Mouse (Mus musculus): ENCODE data around the gene Bloc1s2.

The Bloc1s2 gene

DNA sequence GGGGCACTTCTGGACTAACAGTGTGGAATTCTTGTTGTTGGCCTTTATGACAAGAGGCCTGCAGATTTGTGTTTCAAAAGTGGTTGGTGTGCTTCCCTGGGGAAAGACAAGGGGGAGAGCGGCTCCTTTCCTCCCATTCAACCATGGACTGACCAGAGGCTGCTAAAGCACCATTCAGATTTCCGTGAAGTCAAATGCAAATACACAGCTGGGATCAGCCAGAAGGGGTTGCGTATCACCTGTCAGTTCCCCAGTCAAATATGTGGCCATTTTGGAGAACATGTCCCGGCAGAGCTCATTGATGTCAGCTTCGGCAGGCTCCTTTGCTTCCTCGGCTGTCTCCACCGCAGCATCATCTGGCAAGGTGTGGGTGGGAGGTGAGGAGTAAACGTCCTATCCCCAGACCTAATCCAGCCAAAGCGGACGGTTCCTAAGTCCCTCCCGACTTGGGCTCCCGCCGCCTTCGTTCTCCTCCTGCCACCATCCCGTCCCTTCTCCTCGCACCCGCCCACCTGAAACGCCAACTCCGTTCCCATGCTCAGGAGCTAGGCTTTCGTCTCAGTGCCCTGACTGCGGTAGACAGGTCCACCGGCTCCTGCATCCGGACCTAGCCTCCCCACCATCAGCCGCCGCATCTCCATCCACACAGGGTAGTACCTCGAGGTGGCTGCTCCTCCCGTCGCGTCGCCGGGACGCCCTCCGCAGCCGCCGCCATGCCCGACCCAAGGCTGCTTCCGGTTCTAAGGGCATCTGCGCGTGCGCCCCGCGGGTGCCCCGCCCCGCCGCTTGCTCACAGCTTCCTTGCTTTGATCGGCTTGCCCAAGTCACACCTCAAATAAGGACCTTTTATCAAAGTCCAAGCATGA lies at the start of gene Bloc1s2:
Gene Bloc1s2, minus strand, starts transcription at position 745 of the 866 bp plus-strand sequence.
- DNase-seq (ENCODE audit: low spot score) = peak; percentile 88

DNA sequence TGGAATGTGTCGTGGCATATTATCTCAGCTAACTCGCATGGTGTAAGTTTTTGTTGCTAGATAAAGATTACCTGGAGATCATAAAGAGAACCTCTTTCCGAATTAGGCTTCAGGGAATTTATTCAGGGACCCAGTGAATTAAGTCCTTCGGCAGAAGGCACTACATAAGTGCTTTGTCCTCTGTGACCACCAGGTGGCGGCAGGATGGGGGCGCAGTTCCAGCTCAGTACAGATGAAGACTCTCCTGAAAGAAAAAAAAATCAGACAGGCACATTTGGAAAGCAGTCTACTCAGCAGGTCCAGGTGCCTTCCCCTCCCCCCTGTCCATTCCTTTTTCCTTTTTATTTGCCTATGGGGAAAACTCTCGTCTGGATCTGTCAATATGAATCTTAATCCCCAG lies 48.9 kb upstream of the Bloc1s2 start:
- DNase-seq (ENCODE audit: low spot score) = peak; percentile 63

DNA sequence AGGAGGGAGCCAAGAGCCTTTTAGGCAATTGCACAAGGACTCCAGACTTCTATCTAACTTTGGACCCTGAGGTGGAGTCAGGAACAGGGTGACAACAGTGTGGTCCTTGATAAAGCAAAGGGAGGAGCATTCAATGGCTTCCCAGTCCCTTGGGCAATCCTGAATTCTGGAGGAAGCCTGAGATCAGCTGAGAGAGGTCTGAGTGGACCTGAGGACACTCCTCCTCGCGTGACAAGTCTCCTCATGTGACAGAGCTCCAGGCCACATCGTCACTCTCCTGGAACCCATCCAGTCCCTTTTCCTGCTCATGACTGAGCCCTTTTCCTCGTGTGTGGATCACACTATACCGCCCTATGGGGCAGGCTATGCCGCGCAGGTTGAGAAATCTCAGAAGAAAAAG lies 47.7 kb upstream of the Bloc1s2 start:
- no peak for DNase-seq (ENCODE audit: low spot score)

DNA sequence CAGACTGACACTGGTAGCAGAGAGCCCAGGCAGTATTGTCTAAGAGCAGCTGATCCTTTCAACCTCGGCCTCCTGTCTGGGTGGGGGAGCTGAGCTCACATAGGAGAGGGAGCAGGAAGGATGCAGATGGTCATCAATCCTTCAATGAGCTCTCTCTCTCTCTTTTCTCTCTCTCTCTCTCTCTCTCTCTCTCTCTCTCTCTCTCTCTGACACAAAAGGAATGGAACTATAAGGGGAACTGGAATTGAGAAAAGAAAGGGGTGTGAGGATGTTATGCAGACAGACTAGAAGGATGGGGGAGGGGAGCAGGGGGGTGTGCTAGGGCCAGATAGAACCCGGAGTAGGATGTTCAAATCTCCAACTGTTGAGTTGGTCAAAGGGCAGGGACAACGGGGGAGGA lies 46.1 kb upstream of the Bloc1s2 start, which contains the start of gene Pkd2l1:
Gene Pkd2l1, minus strand, starts transcription at position 101 of the 400 bp plus-strand sequence.
- DNase-seq (ENCODE audit: low spot score) = no peak

DNA sequence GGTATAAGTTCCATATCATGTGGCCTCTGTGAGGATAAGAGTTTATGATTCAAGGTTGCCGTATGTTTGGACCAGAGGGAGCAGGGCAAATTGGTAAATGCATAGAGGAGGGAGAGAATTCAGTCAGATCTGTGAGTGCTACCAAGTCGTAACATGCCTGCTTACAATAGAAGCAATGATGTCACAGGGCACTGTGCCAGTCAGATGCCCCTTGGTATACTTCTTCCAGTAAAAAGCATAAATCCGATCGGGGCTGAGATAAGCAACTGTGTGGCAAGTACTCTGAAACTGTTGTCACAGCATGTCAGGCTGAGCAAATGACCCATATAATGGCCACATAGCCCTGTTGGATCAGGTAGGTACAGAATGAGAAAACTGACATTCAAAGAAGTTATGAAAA lies 42.8 kb upstream of the Bloc1s2 start:
- DNase-seq (ENCODE audit: low spot score) = no peak

DNA sequence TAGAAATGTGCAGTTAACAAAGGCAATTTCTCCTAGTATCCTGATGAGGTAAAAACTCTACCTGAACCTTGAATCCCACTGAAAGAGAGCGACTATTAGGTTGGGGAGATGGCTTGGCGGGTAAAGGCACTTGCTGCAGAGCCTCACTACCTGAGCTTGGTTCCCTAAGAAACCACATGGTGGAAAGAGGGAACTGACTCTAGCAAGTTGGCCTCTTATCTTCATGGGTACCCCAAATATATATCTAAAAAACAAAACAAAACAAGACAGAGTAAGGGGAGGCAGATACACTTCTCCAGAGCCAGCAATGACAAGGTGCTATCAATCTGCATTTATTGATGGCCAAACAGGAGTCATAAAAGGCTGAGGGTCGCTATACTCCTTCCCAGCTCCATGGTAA lies 37.7 kb upstream of the Bloc1s2 start:
- DNase-seq (ENCODE audit: low spot score) = no peak

DNA sequence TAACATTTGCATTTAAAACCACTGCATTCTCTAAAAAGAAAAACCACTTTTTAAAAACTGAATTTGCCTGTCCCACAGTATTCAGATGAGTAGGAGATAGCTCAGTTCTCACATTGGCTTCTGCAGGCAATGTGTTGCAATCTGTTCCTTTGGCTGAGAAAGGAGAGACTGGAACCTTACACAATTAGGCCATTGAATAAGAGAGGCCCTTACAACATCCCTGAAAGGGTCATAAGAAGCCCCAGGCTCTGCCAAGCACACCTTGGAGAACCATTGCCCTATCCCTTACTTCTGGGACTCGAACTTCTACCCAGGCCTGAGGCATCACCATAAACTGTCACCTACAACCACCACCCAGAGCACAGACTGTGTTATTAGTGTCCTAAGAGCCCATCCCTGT lies 34.3 kb upstream of the Bloc1s2 start:
- no peak for DNase-seq (ENCODE audit: low spot score)

DNA sequence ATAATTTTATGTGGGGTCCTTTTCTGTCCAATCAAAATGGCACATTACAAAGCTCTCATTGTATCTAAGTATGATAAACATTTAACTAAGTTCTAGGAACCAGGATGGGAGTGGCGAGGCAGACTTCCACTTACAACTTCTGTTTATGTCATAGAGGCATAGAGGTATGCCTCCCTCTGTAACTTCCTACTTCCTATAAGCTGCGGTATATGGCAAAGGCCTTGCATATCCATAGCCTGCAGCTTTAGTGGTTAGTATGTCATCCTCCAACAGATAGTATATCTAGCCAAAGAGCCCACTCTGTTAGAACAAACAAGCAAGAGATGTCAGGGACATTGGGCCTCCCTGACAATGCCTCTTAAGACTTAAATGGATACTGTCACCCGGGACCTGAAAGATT lies 30.5 kb upstream of the Bloc1s2 start:
- no peak for DNase-seq (ENCODE audit: low spot score)

DNA sequence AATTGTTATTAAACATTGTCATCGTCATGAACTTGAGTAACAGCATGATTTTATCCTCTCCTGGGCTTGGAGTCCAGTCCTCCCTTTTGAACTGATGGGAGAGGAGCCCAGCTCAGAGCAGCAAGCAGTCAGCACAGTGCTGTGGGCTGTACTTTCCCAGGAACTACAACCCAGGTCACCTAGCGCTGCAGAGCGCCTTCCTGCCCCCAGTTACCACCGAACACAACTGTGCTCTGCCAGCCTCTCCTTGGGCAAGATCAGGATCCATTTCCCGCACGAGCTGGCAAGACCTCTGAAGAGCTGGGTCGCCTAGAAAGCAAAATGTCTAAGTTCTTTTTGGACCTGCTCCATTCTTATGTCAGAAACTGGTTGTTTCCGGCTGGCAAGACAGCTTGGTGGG lies 28.6 kb upstream of the Bloc1s2 start:
- DNase-seq (ENCODE audit: low spot score) = no peak

DNA sequence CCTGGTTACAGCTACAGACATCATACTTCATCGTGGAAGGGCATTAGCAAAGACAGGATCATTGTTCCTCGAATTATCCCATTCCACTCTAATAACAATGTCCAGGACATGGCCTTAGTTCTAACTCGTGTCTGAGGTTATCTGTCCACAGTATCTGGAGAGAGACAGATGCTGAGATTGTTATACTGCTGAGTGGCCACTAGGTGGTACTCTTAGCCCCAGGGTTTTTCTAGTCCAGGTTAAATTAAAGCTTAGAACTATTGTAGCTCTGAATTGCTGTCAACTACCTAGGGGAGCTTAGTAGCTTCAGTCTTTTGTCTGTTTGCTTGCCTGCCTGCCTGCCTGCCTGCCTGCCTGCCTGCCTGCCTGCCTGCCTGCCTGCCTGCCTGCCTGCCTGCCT lies 15.3 kb upstream of the Bloc1s2 start:
- DNase-seq (ENCODE audit: low spot score) = no peak

DNA sequence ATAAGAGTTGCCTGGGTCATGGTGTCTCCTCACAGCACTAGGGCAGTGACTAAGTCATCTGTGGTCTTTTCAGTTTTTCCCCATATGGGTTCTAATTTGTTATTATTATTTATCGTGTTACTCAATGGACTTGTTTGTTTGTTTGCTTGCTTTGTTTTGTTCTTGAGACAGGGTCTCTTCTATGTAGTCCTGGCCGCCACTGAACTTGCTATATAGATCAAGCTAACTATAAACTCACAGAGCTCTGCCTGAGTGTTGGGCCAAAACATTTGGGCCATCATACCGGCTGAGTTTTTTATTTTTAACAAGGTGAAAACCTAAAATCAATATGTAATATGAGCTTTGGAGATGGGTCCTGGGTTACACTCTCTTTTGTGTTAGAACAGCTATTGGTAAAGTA lies 13.1 kb upstream of the Bloc1s2 start:
- DNase-seq (ENCODE audit: low spot score) = no peak

DNA sequence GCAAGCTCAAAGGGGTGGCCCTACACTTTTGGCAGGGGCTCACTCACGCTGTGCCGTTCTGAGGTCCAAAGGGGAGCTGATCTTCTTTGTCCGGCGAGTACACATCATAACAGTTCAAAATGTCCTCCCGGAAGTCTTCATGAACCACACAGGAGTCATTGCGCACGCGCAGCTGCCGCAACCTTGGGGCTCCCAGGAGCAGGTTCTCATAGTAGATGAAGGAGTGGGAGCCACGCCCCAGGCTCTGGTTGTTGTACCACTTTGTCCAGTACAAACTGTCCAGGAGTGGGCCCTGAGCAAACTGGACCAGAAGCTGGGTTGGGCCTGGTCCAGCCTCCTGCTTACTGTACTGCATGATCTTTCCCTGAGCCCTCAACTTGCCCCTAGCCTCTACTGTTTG lies 10.8 kb upstream of the Bloc1s2 start:
- DNase-seq (ENCODE audit: low spot score) = no peak

DNA sequence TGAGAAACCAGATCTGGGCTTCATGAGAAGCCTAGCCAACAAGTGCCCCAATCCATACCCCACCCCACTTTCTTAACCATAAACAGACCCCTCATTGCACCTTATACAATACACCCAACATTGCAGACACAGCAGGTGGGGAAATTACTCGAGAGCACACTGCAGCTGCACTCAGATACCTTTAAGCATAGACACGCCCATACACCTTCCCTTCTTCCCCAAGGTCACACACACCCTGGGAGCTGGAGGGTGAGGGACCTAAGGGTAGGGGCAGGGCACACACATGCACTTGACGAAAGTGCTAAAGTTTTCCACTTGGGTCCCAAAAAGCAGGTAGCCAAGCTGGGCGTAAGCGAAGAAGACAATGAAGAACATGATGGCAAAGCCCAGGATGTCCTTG lies 7.5 kb upstream of the Bloc1s2 start:
- no peak for DNase-seq (ENCODE audit: low spot score)

DNA sequence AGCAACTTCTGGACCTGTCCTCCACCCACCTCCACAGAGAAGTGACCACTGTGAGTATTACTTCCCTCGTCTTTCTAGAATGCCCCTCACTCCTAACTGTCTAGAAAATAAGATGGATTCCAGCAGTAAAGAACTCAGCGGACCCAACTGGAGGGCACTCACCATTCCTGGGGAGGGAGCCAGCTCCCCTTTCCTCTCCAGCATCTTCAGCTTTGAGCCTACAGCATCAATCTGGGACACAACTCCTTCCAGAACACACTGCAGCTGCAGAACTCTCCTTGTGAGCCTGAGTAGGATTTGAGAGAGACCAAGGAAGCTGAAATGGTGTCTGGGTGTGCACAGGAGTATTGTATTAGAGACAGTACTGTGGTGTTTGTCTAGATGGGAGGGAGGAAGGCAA lies 2.7 kb upstream of the Bloc1s2 start:
- DNase-seq (ENCODE audit: low spot score) = no peak

DNA sequence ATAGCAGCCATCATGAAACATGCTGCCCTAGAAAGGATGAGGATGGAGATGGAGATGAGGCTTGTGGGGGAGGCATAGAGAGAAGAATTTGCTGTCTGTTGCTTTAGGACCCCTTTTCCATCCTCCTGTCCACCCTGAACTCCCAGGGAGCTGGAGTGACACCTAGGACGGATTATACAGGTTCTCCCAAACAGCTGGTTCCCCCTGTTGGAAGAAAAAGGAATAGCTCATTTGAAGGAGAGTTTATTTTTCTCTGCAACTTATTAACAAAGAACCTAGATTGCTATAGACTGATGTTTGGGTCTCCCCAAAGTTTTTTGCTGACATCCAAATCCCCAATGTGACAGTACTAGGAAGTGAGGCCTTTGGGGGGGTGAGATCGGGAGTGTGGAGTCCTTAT lies 2.1 kb upstream of the Bloc1s2 start:
- no peak for DNase-seq (ENCODE audit: low spot score)

DNA sequence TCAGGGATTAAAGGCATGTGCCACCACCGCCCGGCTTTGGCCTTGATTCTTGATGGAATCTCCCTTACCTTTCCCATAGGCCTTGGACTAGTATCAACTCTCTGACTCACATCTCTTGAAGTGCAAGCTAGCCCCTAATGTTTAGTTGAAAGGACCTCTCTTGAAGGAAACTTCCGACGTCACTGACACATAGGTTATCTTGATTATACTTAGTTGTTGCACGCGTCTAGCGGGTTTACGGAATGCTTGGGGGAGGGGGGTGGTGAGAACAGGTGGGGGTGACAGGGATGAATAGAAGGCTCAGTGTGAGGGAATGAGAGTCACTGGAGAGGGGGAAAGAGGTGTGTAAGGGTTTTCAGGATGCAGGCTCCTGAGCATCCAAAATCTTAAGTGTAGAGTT lies 705 bp upstream of the Bloc1s2 start:
- no peak for DNase-seq (ENCODE audit: low spot score)

DNA sequence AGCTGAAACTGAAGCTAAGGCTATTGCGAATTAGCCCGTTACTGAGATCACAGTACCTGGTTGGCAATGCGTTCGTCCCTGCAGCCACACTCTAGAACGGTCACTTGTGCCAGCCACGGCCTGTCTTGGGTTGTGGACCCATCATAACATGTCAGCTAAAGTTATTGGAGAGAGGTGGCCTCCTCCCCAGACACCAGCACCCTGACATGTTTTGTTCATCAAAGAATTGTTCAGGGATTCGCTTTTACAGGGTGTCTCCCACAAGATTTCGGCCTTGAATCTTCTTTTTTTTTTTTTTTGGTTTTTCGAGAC lies 278 bp upstream of the Bloc1s2 start:
- no peak for DNase-seq (ENCODE audit: low spot score)

DNA sequence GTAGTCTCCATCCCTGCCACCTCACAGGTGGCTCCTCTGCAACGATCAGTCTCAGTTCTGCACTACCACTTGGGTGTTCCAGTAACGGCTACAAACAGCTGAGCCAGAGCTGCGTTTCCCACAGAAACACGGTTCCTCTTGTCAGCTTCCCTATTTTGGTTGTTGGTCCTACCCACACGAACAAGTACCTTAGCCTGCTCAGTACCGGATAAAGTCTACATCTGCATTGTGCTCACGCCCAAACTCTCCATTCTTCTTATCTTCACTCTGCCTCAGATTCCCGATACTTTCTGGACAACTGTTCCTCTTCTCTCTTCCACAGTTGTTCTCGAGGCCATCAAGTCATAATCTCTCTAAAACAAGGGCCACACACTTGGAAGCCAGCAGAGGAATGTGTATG lies 1.9 kb downstream of the Bloc1s2 start:
- DNase-seq (ENCODE audit: low spot score) = no peak

DNA sequence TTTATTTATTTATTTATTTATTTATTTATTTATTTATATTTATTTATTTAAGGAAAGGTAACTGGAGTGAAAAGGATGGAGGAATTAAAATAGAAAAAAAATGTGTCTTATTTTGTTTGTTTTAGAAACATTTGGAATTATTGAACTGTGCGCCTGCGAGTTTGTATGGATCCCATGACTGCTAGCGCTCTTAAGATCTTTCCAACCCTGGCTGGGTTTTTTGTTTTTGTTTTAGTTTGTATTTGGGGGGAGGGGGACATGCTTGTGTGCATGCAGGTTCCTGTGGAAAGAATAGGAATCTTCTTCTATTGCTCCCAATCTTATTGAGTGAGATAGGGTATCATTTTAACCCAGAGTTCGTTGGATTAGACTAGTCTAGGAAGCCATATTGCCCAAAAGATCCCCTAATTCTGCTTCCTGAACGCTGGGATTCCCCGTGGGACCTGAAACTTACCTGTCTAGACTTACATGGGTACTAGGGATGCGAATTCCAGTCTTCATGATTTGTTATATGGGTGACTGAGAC lies 10.2 kb downstream of the Bloc1s2 start:
- no peak for DNase-seq (ENCODE audit: low spot score)

DNA sequence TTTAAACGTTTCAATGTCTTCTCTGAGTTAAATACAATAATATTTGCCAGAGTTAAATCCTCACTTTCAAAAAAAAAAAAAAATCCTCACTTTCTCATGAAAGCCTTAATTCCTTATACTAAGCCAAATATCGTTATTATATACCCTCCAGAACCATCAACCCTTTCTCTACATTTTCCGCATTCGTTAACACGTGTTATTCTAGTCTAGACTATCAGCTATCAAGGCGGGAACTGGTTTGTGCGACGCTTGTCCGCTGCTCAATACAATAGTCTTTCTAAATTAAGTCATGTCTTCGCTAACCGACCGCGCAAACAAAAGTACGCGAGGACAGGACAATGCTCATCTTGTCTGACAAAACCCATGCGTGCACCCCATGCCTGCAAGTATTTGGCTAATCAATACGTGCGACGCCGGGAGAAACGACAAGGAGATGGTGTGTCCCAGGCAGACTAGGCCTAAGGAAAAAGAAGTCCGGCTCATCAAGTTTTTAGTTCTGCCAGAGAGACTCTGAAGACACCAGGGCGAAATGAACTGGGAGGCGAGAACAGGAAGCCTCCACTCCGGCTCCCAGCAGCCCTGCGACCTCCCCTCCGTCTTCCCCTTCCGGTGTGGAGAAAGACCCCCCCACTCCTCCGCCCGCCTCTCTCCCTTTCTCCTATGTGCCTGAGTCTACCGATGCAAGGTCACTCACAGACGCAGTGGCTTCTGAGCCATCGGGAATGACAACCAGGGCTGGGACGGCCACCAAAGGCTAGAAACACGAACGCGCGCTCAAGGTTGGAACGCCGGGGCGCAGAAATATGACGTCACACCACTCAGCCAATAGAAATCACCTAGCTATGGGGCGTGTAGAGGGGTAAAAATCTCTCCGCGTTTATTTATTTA lies 10.9 kb downstream of the Bloc1s2 start, which contains the start of gene Cwf19l1:
Gene Cwf19l1, minus strand, starts transcription at position 805 of the 888 bp plus-strand sequence.
- DNase-seq (ENCODE audit: low spot score) = peak; percentile 77

DNA sequence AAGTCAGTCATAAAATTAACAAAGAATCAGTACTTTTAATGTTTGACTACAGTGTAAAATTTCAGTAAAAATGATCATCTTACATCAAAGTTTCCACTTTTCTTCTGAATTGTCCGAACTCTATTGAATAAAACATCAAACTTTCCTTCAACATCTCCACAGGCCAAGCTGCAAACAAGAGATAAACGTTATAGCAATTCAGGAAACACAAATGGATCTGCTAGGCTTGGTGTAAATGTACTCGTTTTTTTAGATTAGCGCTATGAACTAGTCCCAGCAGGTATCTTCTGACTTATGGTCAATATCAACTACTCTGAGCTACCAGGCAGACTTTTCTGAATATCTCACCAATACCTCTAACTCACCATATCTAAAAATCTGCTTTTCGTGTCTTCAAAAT lies 13.3 kb downstream of the Bloc1s2 start:
- no peak for DNase-seq (ENCODE audit: low spot score)

DNA sequence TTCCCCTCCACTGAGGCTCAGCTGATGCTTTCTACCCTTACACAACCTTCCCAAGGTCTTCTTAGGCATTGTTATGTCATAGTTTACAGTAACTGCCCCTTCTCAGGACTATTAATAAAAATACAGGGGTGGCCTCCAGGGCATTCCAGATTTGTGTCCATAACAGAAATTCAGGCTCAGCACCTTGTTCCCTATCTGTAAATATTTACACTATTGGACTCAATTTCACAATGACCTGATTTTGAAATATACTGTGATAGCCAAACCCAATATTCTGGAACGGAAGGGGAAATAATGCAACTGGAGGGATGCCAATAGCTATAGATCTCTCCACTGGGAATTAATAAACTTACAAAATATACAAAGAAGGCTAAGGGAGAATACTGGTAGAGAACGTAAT lies 17.7 kb downstream of the Bloc1s2 start:
- DNase-seq (ENCODE audit: low spot score) = no peak
